Mouse (Mus musculus) CD4-positive, CD25-positive, alpha-beta regulatory T cell, adult 4 months (primary cell): ENCODE data around the gene B3gntl1. TPM values are rescaled to one million over a fixed set of nuclear protein-coding genes. Genes with fewer than 3 reads are reported as not detected.

Experiments
- ATAC-seq: one replicate; pipeline ENCODE4 v1.8.0; 2017
- polyA plus RNA-seq, 2 experiments: library from polyadenylated mRNA; unstranded; fragments of 100-300 nt; shearing (Covaris generic); gene quantifications; one replicate each; pipeline ENCODE4 v1.2.1; 2017

The B3gntl1 gene
- polyA plus RNA-seq: 10 to 100 TPM; 11.3 to 18.8 TPM

DNA sequence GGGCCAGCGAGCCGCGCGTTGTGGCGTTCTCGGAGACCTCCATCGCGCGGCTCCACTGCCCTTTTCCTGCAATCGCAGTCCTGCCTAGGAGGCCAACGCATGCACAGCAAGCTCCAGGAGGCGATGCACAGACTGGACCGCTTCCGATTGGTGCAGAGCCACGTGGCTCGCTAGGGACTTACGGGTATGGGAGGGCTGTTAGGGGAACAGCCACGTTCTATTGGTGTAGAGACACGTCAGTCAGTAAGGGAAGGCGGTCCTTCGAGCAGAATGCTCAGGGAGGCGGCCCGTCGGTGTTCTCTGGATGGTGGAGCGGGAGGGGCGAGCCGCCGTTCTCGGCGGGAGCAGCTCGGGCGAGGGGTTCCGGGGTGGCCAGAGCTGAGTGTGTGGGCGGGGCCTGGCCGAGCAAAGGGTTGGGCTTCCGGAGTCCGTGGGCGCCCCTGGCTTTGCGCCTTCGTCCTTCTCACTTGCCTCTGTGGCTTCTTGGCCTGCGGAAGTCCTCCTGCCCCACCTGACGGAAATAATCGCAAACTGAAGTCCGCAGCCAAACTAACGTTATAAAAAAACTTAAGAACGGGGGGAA lies at the start of gene B3gntl1:
B3gntl1 (minus strand) TSS at position 164 of the 583 bp plus-strand sequence.
- peak; percentile 100 for ATAC-seq

DNA sequence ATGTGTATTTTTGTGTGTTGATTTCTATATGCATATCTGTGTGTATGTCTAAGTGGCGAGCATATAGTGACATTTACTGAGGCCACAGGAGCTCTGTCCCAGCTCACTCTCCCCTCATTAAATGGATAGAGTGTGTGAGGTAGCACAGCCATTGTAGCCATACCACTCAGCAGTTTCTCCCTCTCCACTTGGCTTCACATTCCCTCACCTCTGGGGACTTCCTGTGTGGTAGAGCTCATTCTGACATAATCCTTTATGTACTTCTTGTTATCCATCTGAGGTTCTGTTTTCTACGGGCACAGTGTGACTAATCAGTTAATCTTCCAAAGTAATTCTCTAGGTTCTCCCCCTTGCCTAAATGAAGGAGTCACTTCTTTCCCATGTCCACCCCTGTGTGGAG lies 49.5 kb upstream of the B3gntl1 start:
- no peak for ATAC-seq

DNA sequence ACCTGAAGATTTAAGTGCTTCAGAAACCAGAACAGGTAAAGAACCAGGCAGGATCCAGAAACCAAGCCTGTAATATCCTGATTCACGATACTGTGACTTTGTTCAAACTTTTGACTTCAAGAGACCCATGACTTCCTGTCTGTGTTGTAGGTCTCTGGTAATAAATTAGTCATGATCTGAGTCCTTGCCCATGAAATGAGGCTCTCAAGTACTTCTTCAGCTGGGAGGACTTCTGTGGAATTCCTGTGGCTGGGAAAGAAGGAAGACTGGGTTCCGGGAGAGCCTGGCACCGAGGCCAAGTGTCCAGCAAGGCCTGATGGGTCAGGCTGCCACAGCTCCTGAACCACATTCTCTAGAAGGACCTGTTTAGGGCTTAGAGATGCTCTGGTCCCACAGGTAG lies 47.8 kb upstream of the B3gntl1 start:
- ATAC-seq: no peak

DNA sequence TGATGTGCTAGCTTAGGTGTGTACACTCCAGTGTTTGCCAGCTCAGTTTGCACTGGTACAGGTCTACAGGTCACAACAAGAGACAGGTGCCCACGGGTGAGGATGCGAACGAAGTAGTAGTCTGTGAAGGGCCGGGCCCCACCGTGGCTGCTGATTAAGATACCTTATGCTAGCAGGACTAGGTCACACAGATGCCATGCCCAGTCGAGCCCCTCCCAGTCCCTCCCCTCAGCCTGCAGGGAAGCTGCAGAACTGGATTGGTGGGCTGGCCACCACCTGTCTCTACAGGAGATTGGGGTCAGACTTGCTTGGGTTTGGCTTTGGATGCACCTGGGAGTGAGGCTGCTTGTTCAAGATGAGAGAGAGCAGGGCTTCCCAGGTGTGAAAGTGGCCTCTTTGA lies 44.8 kb upstream of the B3gntl1 start:
- ATAC-seq: no peak

DNA sequence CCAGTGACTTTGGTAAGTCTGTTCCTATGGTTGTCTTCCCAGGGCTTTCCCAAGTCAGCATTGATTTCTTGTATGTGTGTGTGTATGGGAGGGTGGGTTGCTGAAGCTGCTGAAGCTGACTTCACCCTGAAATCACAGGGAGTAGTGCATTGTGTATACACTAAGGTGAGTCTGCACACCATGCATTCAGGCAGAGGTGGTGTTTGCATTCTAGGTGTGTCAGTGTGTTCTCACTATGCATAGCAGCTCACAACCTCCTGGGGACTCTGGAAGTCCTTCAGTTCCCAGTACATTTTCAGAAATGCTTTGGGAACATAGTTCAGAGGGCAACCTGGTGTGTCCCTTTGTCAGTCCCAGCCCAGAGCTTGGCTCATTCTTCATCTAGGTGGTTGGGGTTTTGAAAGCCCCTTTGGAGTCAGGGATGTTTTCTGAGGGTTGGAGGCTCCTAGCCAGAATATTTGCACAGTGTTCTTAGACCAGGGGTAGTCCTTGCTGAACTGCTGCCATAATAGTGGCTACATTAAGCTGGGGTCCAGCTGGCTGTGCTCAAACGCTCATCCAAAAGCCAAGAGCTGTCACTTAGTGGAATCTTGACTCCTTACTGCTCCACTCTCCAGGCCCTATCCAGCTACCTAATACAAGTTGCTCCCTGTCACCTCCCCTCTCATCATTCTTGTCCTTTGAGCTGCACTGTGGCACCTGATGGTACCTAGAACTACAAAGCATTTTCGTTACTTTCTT lies 42.0 kb upstream of the B3gntl1 start:
- no peak for ATAC-seq

DNA sequence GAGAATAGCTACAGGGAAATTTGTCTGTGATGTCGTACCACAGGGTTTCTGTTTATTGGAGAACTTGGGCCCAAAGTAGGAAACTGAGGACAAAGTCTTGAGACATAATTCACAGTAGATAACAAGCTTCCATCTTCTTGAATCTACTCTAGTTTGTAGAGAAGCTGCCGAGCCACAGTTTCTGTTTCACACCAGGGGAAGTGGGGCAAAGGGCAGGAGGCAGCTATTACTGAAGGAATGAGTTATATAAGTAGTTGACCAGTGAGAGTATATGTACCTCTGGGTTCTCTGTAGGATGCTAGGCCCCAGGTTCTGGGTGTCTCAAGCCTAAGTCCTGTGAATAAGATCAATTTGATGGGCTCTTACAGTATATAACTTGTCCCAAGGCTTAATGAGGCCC lies 40.6 kb upstream of the B3gntl1 start:
- ATAC-seq: no peak

DNA sequence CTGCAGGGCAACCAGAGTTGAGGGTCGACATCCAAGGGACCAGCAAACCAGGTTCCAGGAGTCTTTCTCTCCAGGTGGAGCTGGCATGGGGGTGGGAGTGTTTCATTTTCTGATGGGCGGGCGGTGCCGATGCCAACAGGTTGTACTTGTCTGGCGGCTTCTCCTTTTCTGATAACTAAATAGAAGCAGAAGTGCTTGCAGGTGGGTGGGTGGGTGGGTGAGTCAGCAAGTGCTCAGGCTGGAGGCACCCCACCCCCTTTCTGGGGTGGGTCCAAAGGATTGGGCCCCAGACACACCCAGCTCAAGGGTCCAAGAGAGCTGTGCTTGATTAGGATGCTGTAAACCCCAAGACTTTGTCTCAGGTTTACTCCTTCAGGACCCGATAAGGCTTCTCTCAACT lies 40.0 kb upstream of the B3gntl1 start:
- ATAC-seq: no peak

DNA sequence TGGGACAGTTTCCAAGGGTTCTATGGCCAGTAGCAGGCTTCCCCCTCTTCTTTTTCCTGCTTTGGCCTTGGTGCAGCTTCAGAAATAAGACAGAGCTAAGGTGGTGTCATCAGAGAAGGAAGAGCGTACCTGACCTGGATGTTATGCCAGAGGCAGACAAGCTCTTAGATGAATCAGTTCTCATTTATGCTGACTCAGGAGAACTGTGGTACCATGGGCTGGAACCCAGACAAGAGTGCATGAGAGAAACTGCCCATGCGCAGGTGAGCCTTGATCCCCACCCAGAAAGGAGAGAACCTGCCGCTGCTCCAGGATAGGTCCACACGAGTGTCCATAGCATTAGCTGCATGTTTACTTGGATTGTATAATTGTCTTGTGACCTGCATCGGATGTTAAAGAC lies 37.3 kb upstream of the B3gntl1 start:
- ATAC-seq: no peak

DNA sequence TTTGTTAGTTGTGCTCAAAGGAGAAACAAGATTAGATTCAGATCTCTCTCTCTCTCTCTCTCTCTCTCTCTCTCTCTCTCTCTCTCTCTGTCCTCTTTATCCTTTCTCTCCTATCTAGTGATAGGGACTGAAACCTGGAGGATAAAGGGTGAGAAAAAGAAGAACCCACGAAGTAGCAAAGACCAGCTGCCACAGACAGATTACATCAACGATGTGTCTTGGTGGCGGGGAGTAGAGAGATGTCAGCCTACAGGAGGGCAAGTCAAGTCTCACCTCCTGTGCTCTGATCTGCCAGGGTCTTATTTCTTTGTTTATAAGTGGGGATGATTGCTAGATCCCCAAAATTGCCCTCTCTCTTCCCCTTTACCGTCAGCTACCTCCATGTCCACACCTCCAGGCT lies 36.3 kb upstream of the B3gntl1 start:
- ATAC-seq: no peak

DNA sequence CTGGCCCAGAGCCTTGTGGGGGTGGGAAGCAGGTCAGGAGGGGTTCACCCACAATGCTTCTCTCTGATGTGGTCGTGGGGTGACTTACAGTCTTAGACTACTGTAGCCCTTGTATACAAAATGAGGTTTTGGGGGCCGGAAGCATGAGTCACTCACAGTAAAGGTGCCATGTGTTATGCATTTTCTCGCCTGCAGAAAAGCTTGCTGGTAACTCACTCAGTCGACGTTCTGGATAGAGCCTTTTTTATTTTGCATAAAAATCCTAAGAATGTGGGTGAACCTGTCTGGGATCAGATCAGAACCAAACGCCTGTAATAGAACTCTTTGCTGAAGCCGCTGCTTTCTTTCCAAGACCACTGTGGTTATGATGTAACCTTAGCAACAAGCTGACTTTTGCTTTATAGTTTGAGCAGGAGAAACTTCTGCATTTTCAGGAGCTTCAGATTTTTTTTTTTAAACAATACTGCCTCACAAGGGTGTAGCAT lies 33.6 kb upstream of the B3gntl1 start:
- peak; percentile 85 for ATAC-seq

DNA sequence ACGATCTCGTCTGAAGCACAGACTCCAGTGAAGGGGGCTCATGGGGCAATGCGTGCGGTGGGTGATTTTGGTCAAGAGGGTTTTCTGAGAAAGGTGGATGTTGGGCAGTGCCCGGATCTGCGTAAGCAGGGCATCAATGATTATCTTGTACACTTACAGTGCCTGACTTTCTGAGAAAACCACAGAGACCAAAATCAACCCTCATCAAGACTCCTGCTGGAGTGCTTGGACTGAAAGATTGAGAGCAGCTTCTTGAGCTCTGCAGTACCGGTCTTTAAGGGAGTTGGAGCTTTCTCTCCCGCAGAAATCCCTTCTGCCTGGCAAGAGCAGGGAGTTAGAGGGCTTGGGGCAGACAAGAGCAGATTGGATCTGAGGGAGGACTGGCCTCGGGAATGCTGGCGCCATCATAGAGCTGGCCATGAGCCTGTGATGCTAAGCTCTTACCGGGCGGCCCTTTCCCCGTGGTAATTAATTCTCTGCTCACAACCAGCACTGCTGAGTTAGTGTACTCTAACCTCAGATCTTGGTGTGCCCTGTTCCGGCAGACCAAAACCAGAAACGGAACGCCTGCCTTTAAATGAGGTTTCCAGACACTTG lies 30.8 kb upstream of the B3gntl1 start:
- ATAC-seq: no peak

DNA sequence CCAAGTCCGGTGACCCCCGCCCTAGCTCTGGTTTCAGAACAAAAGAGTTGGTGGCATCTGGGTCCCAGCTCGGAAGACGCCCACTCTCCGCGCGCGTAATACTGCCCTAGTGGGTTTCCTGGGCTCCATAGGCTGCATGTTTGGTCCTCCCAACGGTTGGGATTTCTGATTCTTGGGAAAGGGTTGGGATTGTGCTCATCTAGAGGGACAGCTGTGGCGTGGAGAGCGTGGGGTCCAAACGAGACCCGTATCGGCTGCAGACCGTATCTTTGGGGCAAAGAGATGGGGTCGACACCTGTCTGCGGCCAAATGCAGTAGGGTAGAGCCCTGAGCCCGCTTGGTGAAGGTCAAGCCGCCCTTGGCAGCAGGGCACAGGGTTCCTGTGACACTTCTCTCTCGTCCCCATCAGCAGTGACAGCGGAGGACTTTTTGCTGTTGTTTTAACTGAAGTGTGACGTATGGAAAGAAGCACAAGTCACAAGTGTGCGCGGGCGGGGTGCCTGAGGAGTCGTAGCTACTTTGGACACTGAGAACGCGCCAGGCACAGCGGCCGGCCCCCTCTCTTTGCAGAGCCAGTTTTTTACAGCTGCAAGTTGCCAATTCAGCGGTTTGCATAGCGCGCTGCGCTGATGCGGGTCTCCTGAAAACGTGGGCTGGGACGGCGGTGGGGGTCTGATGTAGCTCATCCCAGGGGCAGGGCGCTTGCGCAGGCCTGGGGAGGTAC lies 30.1 kb upstream of the B3gntl1 start:
- ATAC-seq: peak; percentile 59

DNA sequence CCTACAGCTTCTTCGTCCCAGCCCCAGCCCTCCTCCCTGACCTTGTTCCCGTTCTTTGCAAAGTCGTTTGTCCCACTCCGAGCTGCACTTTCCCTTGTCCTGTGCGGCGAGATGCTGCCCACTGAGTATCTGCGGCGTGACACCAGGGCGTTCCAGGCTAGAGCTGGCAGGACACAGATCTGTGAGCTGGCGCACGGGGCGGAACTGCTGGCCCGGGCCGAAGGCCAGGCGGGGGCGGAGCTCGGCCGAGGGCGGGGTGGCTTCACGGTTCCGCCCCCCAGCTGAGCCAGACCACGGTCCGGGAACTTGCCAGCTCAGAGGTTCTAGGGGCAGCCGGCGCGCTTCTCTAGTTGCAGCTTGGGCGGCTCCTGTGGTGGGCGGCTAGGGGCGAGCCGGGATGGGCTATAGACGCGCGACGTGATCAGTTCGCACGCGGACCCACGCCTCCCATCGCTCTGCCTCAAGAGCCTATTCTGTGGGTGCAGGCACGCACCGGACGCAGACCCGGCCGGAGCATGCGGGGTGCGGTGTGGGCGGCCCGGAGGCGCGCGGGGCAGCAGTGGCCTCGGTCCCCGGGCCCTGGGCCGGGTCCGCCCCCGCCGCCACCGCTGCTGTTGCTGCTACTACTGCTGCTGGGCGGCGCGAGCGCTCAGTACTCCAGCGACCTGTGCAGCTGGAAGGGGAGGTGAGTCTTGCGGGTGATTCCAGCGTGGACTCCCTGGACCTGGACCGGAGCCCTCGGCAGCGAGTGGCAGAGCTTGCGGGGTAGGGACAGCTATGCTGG lies 29.4 kb upstream of the B3gntl1 start:
- ATAC-seq: peak; percentile 34

DNA sequence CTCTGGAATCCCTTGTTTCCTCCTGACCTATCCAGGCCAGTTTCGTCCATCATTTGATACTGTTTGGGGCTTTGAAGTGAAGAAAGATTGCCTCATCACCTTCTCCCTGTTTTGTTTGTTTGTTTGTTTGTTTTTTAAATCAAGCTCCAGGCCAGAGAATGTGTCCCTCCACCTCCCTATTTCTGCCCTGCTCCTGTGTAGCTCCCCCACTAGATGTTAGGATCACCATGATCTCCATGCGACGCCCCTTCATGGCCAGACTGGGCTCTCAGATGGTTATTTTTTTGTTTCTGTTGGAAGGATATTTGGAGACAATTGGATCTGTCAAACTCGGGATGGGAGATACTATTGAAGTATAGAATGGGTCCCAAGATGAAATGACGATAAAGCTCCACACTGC lies 28.3 kb upstream of the B3gntl1 start, which contains the start of gene Metrnl:
Metrnl (plus strand) TSS at position 301 of the 400 bp plus-strand sequence.
- no peak for ATAC-seq

DNA sequence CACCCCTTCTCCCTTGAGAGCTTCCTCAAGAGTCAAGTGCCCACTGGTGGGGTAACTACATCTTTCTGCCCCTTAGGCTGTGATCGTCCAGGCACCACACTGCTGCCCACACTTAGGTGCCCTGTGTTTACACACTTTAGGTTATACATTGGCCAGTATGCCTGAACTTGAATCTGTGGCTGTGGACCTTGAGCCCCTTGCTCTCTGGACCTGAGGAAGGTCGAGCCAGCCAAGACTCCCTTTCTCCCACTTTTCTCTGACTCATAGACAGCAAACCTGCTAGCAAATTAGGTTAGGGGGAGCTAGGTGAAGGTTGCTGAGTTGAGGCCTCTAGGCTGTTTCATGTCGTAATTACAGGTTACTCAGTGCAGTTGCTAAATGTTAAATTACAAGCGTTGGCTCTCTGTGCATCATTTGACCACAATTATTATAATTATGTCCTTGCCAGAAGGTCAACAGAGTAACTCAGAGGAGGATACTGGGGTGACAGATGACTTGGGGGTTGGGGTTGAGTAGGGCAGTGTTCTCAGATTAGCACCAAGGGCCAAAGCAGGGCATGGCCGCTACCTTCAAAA lies 25.5 kb upstream of the B3gntl1 start:
- ATAC-seq: no peak

DNA sequence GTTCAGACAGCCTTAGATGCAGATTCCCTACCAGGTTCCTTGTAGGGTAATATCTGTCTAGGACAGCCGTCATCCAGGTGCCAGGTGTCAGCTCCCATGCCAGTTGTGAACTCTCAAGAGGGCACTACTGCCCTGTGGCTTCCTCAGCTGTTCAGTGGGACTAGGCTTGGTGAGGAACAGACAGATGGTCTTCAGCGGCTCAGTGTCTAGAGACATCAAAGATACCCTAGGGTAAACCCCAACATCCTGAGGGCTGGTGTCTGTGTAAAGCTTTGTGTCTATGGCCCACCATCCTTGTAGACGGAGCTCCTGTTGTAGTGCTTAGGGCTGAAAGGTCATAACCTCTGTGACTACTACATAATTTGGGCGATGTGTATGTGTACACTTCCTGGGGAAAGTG lies 24.3 kb upstream of the B3gntl1 start:
- ATAC-seq: no peak

DNA sequence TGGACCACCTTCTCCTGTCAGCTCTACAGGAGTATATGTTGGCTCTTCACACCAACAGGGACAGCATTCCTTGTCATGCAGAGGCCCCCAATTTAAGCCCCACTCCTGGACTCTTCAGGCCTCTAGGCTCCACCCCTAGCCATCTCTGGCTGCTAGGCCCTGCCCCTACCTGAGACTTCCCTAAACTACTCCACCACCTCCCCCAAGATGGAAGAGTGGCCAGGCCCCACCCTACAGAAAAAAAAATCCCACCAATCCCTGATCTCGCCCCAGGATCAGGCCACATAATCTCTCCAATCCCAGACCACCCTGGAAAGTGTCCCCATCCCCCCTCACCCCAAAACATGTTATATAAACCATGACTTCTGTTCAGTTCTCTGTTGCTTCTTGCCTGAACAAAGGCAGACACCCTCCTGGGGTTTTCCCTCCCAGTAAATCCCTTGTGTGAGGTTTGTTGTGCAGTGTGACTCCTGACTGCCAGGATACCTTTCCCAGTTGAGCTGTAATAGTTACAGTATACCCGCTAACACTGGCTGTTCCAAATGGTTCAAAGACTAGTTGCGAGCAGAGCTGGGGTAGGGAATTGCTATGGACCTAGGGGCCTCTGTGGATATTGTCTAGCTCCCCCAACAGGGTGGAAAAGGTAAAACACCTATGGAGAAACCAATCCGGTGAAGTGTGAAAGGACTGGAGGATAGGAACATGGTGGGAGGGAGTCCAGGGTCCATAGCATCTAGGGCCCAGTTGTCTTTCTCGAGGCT lies 22.5 kb upstream of the B3gntl1 start:
- ATAC-seq: no peak

DNA sequence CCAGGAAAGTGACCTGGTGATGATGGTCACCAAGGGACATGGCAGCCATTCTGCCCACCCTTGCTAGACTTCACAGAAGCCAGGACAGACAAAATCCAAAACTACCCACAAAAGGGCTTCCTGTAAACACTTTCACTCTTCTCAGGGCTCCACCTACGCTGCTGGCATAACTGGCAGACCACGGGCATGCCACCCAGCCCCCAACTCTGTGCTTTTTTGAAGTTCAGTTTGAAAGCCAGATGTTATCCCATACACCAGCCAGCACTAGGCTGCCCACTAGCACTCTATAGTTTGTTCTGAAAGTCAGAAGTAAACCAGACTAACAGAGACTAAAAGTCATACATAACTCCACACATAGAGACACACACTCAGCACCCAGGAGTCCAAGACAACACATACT lies 15.1 kb upstream of the B3gntl1 start:
- no peak for ATAC-seq

DNA sequence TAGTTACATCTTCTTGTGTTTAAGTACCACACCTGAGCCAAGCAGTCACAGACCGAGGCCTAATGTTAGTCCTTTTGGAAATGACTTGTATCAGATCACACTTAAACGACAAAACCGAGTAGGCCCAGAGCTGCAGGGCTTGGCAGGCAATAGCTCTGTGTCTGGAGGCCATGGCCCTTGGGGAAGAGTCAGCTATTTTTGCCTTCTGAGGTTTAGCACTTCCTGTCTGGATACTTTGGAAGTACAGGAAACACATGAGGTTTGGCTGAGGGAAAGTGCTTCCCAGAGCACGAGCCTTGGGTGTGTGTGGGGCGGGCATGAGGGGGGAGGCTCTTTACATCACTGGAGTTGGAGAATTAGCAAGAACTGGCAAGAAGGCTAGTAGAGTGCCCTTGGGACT lies 13.7 kb upstream of the B3gntl1 start:
- ATAC-seq: no peak

DNA sequence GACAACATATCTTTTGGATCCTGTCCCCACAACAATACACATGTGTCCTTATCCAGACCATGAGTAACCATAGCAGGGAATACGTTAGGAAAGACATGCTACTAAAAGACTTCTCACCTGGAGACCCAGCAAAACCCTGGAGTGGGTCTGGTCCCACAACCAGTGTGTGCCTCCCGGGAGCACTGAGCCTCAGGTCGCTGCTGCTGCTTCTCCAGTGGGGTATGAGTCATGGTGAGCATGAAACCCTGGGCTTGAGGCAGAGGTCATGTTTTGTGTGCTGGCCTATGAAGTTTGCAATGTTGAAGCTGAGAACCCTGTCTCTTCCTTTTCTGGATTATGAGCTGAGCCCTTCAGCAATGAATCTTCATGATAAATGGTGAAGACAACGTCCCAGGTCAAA lies 13.1 kb upstream of the B3gntl1 start:
- no peak for ATAC-seq

DNA sequence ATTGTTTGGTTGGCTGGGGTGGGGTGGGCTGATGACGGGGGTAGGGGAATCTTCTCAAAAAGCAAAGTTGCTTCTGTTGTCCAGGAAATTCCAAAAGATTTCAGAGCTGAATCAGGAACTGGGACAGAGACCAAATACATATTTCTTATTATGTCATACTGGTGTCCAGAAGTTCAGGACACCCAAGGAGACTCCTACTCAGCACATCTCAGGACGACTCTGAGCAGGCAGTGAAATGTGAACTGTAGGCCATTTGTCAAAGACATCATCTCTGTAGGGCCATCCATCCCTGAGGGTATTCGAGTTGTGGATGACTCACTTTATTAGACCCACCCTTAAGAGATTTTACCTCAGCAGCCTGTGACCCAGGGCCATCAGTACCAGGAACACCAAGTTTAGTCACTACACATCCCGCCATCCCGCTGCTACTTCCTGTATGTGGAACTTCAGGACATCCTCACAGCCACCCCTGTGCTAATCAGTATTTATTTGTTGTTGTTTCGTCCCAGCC lies 12.6 kb upstream of the B3gntl1 start:
- ATAC-seq: no peak
